Mouse (Mus musculus) kidney, postnatal 36 days (tissue): ENCODE measurements around the gene Frat2.

ENCODE experiments used
- DNase-seq, 2 experiments: peaks; one replicate each; pipeline ENCODE4 v3.0.0; 2021 to 2022; ENCODE audit warnings: mixed read lengths in 2 of 2

Gene Frat2

DNA sequence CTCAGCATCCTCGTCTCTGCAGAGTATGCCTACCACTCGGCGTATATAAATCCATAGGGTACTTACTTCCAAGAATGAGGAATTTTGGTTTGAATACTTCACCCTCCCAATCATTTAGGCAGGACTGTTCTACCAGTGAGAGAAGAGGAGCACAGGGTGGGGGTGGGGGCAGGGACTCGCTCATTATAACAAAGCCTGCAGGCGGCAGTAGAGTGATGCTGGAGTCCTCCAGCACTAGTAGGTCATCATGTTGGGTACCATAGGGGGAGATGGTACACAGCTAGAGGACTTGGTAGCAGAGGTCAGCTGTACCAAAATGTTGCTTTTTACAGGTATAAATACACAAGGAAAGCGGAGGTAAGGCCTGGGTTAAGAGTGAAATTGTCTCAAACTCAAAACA lies 3.6 kb downstream of the Frat2 start:
- no peak for DNase-seq

DNA sequence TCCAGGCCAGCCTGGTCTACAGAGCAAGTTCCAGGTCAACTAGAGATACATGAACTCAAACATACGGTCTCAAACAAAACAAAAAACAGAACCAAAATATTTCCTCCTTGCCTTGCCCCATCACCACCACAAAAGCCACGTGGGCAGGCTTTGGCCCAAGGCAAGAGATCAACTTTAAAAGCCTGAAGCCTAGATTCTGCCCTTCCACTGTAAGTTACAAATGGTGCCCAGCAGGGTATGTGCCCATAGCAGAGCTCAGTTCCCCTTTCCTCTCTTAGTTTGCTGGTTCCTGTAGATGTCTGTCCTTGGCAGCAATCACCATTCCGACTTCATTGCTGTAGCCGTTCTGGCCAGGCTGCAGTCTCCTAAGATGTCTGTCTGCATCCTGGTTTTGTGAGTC lies 5.2 kb downstream of the Frat2 start:
- DNase-seq = no peak

DNA sequence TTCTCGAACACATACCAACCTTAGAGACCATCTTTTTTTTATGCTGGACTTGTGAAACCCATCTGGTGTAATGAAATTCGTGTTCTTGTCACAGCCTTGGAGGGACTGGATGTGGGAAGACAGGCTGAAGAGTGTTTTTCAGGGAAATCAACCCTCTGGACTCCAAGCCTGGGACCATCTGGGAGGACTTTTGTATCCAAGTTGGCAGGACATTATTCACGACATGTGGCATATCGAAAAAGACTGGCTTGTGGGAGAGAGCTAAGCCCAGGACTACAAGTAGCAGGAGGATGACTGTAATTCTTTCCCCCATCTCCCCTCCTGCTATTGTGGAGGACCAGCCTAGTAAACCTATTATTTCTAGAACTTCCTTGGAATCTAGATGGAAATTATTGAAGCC lies 5.7 kb downstream of the Frat2 start:
- no peak for DNase-seq

DNA sequence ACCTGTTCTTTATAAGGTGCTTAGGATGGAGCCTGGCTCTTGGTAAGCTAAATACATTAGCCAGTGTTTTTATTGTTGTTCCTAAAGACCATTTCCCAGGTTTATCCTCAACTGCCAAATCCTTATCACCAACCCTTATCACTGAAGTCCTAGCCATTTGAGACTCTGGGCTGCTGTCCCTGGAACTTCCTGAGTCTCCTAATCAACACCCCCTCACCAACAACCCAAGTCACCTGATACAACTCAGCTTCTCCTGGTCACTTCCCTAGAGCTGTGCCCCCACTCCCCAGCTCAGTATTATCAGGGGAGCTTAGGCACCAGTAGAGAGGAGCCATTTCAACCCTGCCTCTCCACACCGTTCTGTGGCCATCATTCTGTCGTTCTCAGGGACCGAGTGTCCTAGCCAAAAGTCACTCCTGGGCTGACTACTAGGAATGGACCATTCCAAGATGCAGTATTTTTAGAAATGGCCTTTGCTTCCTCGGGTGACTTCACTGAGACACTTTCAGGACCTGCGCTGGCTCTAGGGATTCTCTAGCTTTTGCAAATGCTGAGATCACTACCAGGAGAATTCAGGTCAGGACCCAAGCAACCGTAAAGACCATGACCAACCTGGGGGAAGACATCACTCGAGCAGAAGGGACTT lies 6.7 kb downstream of the Frat2 start:
- DNase-seq = no peak

DNA sequence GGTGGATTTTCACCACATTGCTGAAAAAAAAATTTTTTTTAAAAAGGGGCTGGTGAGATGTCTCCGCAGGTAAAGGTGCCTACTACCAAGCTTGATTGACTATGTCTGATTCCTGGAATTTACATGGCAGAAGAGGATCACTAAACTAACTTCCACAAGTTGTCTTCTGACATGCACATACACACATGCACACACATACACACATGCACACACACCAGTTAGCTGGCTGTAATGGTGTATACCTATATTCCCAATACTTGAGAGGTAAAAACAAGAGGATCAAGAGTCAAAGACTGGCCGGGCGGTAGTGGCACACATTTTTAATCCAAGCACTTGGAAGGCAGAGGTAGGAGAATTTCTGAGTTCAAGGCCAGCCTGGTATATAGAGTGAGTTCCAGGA lies 8.2 kb downstream of the Frat2 start:
- no peak for DNase-seq

DNA sequence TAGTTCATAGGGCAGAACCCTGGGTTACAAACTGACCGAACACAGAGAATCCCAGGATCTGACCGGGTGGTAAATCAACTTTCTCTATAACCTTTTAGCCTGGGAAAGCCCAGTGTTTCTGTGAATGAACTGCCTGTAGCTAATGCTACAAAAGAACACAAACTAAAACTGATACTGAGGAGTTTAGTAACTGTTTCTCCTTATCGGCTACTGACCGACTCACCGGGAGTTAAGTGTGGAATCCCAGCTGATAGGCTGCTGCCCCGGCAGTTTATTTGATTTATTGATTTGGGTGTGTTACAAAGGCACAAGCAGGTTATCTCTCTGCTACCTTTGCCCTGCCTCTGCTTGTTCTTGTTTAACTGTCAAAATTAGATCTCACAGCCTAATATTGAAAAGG lies 9.1 kb downstream of the Frat2 start:
- no peak for DNase-seq

DNA sequence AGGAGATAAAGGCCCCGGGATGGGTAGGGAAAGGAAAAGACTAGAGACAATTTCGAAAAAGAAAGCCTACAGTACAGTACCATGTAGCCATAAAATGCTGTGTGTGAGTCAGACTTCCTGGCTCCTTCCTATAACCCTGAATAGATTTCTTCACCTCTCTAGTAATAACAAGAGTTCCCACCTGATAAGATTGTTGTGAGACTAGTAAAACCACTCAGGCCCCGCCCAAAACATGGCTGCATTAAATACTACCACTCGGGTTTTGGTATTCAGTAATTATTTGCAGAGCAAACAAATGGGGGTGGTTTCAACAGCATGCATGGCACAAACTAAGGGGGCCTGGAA lies 10.0 kb downstream of the Frat2 start:
- no peak for DNase-seq

DNA sequence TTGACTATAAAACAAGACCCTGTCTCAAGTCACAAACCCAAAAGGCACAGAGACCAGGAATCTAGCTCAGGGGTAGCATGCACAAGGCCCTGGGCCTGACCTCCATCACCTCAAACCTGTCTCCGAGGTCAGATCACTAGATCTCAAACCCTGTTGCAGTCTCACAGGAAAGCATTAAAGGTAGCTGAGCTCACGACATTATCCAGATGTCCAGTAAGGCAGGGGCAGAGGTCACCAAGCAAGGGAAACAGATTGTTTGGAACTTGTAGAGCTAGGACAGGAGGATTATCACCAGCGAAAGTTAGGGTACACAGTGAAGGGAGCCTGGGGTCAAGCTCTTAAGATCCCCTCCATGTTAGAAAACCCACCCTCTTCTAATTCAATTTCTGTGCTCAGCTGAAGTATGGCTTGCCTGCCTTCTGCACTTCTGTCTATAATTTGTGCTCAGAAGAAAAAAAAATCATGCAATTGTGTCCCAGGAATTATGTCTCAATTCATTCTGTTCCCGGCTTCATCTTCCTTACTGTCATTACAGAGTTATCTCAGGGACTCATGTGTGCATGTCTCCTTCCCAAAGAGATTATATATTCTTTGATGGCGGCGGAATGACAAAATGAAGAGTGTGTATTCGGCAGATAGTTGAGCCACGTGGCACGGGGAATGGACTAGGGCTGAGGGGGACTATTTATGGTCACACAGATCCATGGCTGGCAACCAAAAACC lies 10.6 kb downstream of the Frat2 start:
- no peak for DNase-seq

DNA sequence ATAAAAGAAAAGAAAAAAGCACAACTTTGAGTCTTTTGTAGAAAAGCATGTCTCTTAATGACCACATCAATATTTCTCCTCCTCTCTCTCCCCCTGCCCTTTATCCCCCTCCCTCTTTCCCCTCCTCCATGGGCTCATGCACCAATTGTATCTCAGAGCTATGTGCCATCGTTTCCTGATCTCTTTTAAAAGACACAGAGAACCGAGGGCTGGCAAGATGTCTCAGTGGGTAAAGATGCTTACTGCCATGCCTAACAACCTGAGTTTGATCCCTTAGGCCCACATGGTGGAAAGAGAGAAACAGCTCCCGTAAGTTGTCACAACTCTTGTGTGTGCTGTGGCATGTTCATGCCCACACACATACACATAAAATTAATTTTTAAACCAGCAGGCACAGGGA lies 11.2 kb downstream of the Frat2 start:
- no peak for DNase-seq

DNA sequence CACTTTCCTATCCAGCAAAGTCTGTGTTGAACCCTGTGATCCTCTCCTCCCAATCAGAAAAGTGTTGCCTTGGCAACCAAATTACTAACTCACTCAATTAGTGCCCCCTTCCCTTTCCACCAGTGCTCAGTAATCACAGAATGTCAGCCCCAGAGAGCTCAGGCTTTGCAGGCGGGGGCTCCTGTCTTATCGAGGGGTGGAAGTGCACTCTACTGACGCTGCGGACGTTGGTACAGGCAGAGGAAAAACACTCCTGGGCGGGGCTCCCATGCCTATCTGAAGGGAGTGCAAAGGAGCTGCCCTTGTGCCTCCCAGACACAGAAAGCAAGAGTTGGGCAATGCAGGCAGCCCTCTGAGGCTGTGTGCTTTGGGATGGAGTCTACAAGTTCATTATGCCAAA lies 12.1 kb downstream of the Frat2 start:
- no peak for DNase-seq

DNA sequence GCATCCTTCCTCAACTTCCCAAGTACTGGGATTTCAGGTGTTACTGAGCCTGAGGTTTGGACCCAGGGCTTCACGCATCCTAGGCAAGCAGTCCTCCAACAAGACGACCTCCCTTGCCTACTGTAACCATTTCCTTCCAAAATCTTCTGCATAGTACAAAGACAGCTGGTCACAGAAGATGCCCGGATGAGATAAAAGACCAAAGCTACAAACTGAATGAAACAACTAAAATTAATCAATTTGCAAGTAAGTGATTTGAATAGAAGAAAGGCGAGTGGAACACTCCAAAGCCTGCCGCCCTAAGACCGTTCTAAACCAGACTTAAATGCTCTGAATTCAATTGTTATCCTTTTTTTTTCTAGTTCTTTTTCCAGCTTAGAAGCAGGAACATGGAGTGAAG lies 12.5 kb downstream of the Frat2 start:
- no peak for DNase-seq

DNA sequence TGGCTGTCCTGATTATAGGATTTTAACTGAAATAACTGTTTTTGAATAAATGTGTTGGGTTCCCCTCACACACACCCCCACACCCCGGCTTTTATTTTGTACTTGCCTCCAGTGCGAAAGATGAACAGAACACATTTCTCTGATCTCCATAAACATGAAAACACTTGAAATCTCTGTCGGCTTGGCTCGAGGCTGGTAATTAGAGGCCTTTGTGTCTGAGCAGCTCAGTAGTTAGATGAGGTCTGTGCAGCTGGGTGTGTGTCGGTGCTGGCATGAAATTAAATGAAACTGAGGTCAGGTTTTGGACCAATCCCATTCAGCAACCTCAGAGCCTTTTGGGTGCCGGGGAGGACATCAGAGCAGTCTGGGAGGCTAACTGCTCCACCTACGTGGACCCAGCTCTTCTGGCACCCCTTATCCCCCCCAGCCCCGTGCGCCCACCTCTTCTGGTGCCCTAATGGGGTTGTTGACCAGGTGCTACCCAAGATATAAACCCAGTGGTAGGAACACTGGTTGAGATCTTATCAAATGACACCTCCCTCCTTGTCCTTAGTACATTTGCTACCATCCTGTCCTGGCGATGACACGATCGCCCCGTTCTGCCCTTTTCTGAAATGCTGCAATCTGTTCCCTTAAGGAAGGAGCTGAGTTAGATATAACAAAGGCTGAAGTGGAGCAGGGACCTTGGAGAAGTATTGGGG lies 15.3 kb downstream of the Frat2 start:
- DNase-seq = no peak

DNA sequence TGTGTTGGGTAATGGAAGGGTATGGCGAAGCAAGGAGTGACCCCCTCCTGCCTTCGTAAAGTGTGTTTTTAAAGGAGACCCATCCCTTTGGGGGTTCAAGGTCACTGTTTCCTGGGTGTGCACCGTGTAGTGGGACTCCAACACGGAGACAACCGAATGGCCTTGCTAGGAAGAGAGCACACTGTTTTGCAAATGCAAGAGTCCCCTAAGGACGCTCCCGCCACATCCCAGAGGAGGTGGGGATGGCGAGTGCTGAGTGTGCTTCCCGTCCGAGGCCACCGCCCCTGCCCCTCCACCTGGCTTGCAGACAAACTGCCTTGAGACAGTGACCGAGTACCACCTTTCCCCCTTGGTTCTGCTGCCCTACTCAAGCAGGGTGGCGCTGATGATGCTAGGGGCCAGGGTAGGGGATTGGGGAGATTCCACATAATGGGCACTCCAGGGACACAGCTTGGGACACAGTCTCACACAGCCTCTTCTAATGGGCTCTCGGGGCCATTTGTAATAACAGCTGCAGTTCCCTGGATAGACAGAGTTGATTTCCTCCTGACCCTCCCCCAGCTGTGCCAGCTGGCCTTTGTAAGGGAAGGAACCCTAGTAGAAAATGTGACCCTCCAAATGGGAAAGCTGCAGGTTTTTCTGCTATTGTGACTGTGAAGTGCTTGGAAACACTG lies 16.1 kb downstream of the Frat2 start:
- no peak for DNase-seq

DNA sequence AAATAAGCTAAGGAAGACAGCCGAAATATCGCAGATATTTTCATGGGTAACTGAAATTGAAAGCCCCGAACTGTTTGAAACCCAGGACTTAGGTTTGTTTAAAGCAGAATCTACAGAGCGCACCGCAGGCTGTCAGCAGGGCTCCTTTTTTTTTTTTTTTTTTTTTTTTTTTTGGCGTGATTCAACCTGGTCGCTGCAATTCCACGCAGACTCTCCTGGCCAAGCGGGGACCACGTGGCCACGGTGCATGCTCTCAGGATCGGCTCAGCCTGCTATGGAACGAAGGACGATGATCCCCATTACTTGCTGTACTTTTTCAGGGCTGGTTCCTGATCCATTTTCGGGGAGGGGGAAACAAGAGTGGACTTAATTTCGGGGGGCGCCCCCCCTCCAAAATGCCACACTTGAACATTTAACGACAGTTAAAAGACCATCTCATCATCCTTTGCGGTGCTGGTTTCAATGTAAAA lies 16.8 kb downstream of the Frat2 start:
- peak; percentile 32 to 44 for DNase-seq

DNA sequence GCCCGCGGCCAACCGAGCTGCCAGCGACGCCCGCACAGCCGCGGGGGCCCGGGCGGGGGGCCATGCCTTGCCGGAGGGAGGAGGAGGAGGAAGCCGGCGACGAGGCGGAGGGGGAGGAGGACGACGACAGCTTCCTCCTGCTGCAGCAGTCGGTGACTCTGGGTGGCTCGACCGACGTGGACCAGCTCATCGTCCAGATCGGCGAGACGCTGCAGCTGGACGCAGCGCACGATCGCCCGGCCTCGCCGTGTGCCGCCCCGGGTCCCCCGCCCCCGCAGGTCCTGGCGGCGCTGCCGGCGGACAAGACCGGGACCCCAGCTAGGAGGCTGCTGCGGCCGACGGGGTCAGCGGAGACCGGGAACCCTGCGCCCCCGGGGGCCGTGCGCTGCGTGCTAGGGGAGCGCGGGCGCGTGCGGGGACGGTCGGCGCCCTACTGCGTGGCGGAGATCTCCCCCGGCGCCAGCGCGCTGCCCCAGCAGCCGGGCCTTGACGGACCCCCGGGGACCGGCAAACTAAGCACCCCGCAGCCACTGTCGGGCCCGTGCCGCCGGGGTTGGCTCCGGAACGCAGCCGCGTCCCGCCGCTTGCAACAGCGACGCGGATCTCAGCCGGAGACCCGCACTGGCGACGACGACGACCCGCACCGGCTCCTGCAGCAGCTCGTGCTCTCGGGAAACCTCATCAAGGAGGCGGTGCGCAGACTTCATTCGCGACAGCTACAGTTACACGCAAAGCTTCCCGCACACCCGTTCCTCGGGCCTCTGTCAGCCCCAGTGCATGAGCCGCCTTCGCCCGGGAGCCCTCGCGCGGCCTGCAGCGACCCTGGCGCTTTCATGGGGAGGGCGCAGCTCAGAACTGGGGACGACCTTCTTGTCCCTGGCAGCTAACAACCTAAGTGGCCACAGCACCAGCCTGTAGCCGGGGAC lies 17.6 kb downstream of the Frat2 start:
- DNase-seq = peak; percentile 54 to 75

DNA sequence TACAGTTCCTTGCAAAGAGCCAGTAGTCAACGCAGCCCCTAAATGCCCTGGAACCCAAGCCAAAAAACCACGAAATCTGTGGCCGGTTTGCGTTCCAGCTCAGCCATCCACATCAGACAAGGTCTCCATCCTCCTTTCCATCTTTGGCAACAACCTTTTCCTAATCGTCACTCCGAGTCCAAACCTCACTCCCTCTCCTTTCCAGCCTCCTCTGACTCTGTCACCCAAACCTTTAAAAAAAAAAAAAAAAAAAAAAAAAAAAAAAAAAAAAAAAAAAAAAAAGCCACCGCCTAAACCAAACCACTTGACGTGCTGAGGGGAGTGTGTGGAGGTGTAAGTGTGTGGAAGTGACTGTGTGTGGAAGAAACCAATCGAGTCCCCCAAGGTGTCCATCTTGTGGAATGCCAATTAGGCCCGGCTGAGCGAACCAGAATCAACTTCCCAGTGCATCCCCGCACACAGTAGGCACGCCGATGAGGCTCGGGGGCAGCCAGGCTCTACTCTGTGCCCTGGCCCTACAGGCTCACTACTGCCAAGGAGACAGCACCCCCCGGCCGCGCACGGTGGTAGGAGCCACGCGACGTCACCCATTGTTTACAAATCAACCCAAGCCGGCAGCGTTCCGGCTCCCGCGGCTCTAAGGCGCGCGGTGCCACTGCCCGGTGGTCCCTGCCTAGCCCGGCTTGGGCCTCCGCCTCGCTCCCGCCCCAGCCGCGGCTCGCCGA lies 18.4 kb downstream of the Frat2 start, which contains the start of gene Frat1:
TSS of gene Frat1 (plus strand) at position 590 of the 725 bp plus-strand sequence.
- DNase-seq = peak; percentile 80 to 89

DNA sequence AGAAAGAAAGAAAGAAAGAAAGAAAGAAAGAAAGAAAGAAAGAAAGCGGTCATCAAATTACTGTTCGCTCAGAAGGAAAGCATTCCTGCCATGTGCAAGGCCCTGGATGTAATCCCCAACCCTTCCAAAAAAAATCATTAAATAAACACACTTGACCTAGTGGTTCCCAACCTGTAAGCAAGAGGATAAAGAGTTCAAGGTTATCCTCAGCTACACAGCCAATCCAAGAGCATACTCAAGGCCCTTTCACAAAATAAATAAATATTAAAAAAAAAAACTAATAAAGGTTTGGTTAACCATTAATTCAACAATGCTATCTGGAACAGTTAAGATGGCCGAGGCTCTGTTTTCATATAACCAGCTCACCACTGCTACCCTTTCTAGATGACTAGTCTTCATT lies 19.0 kb downstream of the Frat2 start:
- DNase-seq = no peak

DNA sequence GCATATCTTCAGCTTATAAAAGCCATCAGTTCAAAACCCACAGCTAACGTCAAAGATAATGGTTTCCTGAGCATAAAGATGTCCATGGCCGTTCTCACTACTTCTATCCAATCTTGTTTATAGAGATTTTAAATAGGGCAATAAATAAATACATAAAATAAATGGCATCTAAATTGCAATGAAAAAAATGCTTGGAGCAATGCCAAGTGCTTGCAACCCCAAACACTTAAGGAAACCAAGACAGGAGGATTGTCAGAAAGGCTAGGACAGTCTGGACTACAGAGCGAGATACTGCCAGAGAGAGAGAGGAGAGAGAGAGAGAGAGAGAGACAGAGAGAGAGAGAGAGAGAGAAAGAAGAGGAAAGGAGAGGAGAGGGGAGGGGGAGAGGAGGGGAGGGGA lies 21.4 kb downstream of the Frat2 start:
- DNase-seq = no peak

DNA sequence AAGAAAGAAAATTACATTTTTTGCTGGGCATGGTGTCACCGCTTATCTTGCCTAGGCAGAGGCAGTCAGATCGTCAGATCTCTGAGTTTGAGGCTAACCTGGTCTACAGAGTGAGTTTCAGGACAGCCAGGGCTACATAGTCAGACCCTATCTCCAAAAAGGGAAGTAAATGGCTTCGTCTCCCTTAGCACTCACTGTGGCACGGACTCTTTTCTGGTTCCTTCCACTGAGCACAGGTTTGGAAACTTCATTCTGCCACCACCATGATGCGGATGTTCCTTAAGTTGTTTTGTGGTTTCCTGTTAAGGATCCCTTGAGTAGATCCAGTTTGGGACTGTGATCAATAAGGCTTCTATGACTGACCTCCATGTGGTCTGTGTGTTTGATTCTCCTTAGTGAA lies 23.0 kb downstream of the Frat2 start:
- DNase-seq = no peak

DNA sequence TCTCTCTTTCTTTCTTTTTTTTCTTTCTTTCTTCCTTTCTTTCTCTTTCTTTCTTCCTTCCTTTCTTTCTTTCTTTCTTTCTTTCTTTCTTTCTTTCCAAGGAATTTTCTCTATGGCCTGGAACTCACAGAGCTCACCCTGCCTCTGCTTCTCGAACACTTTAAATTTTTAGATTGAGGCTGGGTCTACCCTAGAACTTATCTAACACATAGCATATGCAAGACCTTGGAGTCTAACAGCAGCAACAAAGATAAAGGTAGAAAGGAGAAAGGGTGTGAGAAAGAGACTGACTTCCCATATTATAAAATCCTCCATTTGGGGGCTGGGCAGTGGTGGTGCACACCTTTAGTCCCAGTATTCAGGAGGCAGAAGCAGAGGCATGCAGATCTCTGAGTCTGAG lies 25.3 kb downstream of the Frat2 start:
- no peak for DNase-seq

DNA sequence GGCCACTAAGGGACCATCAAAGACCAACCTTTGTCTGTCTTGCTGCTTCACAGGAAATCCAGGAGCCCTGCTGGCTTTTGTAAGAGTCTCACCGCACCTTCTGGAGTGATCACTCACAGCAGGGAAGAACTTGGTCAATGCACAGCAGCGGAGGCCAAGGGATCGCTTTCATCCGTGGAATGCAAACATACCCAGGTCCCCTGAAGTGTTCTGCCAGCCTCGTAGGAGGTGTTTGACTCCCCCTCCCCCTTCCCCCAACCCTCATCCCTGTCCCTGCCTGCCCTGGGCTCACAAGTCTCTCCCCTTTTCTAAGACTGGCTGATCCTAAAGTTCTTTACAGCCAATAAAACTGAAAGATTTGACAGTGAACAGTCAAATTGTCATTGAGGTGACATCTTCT lies 26.5 kb downstream of the Frat2 start:
- DNase-seq = no peak

DNA sequence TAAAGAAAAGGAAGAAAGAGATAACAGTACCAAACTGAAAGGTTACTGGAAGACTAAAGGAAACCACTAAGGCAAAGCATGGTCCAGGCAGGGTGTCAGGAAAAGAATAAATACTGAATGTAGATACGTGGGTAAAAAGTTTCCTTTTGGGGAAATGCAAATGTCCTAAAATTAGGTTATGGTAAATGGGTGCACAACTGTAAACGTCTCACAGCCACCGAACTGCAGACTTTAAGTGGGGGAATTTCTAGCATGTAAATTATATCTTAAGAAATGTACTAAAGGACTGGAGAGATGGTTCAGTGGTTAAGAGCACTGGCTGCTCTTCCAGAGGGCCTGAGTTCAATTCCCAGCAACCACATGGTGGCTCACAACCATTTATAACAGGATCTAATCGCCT lies 29.2 kb downstream of the Frat2 start:
- DNase-seq = no peak
